Mouse (Mus musculus) fat pad, adult 2 months (tissue): Measurements from ENCODE around the gene Tsnaxip1.

ENCODE experiments used
- DNase-seq: peaks from one replicate; pipeline ENCODE4 v3.0.0-alpha.2; 2011; ENCODE audit warnings: low read depth, low spot score; ENCODE audit errors: extremely low read depth

The Tsnaxip1 gene

DNA sequence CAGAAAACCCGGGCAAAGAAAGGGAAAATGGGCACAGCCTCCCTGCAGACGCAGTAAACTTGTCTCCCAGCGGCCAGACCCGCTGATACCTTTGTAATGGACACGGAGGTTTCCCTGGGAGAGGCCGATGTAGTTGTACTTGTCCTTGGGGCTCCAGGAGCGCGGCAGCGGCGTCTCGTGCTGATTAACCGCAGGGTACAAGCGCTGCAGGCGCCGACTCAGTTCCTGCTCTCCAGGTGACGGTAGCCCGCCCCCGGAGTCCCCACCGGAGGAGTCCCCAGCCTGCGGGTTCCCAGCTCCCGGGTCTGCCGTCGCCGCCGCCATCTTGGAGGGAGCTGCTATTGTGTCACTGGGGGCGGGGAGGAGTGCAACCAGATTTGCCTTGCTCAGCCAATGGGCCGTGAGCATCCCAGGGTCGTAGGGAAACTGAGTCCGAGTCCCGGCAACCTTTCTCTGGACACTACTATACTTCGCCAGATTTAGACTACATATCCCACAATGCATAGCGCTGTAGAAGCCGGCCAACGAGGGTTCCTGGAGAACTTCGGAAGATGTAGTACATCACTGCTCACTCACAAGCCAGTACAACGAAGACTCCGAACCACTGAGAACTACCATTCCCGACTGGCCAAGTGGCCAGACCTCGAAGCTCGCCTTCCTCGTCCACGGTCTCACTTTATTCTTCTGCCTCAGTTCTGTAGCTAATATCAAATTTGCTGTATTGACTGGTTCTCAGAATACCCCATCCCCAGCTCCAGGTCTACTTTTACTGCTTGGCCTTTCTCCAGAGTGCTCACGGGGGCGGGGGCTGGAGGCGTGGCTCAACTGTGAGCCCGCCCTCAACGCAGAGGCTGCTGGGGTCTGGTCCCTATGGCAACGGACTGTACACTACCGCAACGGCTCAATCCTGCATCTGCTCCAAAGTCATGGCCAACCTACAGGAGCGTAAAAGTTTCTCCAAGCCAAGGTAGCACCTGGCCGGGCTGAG is at the start of gene Tsnaxip1, which contains the start of gene Ranbp10:
Gene Tsnaxip1, plus strand, starts transcription at position 871 of the 988 bp plus-strand sequence.
Gene Ranbp10, minus strand, starts transcription at position 490 of the 988 bp plus-strand sequence.
- peak; percentile 99 for DNase-seq

DNA sequence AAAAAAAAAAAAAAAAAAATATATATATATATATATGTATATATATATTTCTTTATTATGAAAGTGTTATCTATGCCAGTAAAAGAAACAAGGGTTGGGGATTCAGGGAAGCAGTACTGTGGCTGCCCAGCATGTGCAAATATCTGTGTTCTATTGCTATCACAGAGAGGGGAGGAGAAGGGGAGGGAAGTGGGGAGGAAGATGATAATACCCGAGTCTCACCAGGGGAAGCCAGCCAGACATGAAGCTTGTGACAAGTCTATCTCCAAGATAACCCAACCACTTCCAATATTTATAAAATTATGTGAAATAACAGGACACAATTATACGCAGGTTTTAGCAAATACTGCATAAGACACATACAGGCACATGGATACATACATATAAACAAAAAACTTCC is 49.7 kb upstream of the Tsnaxip1 start:
- DNase-seq: no peak

DNA sequence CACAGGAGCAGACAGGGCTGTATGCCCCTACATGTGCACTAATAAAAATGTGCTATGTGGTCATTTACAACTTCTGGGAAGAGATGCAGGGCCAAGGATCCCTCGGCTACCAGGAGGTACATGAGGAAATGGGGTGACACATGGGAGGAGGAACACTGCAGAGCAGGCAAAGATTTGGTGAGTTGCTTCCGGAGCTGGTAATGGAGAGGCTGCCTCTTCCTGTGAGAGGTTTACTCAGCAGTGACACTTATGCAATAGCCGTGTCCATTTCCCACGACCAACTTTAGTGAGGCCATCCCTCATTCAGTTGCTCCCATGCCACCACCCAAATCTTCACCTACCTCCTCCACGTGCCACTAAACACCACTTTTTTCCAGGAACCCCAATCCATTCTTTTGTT is 47.2 kb upstream of the Tsnaxip1 start:
- DNase-seq: no peak

DNA sequence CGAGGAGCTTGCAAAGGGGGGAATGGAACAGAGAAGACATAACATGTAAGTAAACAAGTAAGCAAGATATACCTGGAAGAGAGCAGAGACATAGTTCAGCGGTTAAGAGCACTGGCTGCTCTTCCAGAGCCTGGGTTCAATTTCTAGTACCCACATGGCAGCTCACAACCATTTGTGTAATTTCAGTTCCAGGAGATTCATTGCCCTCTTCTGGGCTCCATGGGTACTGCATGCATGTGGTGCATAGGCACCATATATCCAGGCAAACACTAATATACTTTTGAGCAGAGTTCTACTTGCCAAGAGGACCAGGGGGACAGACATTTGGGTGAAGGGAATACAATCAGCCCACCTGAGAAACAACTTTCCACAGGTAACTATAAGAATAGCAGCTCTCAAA is 39.3 kb upstream of the Tsnaxip1 start:
- DNase-seq: no peak

DNA sequence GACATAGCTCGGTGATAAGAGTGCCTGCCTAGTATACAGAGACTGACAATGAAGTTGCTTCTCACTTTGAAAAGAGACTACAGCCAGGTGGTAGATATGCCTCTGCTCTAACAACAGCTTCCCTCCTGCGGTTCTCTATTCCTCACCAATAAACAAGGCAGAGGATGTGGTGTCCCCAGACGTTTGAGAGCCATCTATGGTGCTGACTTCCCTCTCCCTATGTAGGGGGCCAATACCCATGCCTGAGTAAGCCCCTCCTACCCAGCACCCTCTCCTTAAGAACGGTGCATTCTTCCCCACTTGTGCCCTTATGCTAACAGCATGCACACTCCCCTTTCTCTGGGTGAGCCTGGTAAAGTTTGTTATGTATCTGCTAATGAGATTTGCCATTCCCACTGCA is 38.6 kb upstream of the Tsnaxip1 start:
- no peak for DNase-seq

DNA sequence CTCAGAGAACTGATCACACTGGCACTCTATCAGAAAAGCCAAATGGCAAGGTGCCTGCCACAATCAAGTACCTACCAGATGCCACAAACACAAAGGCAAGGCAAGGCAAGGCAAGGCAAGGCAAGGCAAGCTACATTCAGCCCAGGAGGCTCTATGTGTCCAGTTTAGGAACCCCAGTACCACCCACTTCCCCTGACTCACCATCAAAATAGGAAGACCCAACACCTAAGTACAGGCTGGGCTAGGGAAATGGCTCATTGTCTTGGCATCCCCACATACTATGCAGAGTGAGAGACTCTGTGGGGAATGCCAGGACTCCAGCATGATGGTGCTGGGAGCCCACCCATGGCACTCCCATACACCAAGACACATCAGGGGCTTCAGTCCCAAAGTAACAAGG is 37.9 kb upstream of the Tsnaxip1 start:
- DNase-seq: no peak

DNA sequence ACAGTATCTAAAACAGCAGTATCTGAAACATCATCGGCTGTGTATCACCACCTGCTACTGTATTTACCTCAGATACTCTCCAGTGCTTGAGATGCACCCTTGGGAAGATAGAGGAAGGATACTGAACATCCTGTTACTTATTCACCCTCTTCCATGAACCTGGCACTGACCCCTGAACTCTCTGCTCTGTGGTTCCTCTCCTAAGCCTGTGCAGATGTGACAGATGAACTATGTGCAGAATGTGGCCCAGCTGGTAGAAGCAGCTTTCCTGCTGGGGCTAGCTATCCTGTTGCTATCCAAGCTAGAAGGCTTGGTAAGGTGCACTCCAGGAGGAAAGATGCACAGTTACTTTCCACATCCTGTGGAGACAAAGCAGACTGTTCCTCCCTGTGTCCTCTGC is 34.2 kb upstream of the Tsnaxip1 start:
- no peak for DNase-seq

DNA sequence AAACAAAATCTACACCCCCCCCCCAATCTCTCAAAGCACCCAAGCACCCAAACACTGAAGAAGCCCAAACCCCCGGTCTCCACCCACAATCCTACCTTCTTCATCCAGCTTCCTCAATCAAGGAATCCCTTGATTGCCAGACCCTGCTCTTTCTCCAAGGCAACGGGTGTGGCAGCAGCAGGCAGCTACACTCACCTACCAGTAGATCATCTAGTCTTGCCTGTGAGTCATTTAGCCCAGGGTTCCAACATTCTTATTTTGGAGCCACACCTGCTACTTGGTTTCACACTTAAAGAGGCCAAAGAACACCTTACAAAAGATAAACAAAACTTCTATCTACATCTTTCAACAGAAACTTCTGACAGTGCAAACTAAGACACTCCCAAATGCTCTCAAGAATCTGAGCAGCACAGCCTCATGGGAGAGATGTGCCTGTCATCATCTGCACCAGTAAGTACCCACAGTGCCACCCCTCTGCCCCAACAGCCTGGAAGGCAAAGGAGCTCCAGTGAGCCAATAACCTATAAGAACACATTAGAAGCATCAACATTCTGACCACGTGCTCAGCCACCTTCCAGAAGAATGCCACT is 33.4 kb upstream of the Tsnaxip1 start:
- DNase-seq: no peak

DNA sequence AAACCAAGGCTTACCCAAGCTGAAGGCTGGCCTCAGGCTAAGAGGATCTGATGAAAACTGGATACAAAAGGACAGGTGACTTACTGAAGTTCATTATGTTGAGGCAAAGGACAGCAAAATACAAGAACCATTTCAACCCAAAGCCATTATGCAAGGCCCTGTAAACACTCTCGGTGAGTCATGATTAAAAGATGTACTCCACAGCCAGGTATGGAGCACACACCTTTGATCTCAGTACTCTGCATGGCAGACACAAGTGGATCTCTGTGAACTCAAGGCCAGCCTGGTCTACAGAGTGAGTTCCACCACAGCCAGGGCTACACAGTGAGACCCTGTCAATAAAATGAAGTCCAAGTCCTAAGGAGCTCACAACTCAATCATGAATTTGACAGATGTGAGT is 31.7 kb upstream of the Tsnaxip1 start:
- peak; percentile 21 for DNase-seq

DNA sequence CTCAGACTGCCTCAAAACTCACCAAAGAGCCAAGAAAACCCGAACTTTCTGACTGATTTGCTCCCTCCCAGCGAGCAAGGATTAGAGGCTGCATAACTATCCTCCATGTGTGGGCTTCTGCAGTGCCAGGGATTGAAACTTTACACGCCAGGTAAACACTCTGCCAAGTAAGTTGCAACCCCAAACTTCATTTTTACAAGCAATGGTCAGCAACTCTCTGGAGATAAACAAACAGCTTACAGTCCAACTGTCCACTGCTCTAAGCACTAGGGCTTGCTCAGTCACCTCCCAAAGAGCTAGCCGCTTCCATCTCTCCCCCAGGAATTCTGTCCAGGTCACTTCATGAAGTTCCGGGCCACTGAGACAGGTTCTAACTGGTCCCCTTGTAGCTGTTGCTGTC is 29.1 kb upstream of the Tsnaxip1 start:
- DNase-seq: no peak

DNA sequence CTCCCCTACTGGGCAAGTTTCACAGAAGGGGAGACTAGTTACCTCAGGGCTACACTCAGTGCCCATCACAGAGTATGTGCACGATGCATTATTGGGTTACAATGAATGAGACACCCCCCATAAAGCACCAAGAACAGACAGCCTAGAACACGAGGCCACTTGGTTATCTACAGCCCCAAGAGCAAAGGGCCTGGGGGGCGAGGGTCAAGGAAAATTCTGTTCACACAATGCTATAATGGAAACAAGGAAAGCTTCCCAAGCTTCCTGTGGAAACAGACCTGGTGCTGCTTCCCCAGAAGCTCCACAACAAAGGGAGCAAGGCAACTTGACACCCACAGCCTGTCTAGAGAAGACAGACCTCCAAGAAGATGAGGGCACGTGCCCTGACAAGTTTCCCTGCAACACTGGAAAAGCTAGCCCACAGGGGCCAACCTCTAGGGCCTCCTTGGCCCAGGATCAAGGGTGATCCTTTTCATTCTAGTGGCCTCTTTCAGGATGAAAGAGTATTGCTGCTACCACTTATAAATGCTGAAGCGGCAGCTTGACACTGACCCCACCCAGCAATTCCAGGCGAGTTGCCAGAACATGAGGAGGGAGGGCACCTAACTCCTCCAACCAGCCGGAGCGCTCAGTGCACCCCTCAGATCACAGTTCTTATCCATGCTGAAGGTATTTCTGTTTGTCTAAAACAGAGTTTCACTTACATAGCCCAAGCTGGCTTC is 28.3 kb upstream of the Tsnaxip1 start:
- DNase-seq: no peak

DNA sequence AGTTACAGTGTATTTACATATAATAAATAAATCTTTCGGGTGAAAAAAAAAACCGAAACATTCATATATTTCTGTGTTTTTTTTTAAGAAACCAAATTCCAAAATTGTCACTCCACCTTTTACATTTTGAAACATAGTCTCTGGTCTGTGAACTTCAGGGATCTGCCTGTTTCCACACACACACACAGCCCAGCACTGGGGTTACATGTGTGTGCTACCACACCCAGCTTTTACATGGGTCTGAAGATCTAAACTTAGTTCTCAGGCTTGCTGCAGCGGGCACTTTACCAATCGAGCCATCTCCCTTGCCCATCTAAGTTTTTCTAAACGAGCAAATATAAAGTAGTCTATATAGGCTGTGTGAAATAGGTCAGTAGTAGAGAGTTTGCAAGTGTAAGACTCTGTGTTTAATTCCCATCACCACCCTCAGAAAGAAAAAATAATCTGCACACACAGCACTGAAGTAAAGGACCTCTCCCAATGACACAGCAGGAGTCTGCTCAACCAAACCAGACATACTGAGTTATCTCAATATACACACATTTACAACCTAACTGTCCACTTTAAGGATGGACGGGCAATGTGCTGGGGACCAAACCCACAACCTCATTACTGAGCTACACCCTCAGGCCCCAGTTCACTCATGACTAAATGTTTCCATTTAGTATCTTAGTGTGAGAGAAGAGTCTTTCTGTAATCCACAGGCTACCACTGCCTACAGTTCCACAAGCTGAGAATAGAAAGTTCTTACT is 26.2 kb upstream of the Tsnaxip1 start:
- DNase-seq: no peak

DNA sequence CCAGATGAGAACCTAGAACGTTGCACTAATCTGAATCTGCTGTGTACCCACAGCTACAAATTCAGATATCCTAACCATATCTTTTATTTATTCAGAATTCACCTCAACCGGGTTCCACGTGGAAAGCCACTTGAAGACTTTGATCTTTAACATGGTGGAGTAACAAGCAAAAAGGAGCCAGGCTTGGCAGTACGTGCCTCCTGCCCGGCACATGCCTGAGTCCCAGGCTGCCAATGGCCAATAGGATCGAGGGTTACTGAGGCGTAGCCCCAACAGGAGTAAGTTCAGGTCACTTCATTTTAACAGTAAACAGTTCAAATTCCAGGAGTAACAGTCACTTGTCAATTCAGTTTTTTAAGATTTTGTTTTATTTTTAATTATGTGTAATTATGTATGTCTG is 22.7 kb upstream of the Tsnaxip1 start:
- DNase-seq: no peak

DNA sequence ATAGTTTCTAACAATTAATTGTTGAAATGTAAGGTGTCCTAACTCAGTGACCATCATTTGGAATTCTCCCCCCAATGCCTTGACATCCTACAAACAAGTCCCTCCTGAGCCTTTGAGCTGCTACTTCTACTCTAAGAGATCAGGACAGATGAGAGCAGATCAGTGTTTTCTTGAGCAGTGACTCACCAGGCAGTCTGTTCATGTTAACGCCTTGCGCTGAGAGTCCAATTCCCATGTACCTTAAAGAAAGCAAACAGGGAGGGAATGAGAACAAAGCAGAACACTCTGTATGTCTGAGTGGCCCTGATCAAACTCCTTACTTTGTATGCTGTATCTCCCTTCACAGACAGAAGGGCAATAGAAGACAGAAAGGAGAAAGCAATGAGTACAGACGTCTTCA is 22.2 kb upstream of the Tsnaxip1 start:
- no peak for DNase-seq

DNA sequence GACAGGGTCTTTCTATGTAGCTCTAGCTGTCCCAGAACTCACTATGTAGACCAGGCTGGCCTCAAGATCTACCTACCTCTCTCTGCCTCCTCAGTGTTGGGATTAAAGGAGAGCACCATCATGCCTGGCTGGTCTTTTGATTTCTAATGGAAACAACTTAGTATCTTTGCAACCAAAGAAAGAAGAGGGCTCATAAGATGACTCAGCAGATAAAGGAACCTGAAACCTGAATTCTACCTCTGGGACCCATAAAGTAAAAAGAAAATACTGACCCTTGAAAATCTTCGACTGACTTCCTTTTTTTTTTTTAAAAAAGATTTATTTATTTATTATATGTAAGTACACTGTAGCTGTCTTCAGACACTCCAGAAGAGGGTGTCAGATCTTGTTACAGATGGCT is 21.6 kb upstream of the Tsnaxip1 start:
- no peak for DNase-seq

DNA sequence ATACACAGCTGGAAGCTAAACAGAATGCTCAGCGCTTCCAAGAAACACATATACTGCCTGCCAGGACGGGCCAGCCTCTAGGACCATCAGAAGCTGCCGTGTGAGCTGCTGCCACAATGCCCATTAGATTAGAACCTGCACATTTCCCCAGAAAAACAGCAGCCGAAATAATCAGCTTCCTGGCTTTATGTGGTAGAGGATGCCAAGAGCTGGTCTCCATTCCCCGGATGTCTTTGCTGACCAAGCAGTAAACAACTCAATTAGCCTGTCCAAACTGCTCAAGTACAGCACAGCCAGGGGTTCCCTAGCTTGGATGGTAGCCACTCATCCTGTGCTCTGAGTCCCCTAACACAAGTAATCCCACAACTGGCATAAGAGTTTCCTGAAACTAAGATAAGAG is 19.8 kb upstream of the Tsnaxip1 start:
- no peak for DNase-seq

DNA sequence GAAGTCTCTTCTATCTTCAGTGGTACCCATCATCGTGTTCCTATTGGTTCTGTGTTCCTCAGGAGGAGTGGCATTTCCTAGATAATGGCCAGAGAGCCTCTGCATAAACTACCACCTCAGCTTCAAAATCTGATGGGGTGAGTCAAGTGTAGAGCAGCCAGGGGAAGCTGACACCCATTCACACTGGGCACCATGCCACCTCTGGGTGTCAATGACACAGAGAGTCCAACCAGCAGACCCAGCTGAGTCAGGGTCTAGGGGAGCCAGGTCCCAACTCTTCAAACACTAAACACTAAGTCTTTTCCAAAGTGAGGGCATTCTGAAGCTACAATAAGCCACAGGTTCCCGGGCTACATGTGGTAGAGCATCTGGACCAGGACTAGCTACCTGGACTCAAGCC is 19.1 kb upstream of the Tsnaxip1 start:
- DNase-seq: no peak

DNA sequence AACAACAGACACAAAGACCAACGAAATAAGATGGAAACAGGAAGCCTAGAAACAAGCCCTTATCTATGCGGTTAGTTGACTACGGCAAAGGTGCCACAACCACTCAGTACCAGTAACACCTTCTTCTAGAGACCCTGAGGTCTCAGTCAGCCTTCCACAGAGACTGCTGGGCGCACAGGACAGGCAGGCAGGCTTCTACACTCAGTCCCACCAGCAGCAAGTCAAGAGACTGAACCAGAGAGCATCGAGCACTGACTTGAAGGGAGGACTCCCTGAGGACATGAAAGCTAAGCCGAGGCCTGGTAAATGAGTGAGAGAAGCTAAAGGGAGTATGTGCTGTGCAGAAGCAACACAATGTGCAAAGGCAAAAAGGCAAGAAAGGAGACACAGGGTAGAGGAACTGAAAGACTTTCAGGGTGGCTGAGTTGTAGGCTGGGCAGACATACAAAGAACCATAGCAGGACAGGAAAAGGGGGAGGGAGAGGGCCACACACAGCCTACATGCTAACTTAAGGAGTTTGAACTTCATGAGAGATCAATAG is 17.2 kb upstream of the Tsnaxip1 start:
- no peak for DNase-seq

DNA sequence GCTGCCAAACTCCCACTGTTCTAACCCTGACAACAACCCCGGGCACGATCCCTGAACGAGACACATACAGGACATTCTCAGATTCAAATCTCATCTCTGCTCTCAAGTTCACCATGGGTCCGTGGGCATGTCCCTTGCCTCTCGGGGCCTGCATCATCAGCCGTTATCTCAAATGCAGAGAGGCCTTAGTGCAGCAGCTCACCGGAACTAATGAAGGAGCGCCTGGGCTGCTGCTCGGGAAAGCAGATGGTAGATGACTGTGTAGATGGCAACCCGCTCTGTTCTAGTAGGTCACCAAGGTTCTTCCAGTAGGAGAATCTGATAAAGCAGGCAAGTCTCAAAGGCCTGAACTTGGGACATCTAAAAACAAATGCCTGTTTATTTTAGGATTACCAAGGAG is 16.5 kb upstream of the Tsnaxip1 start:
- DNase-seq: no peak

DNA sequence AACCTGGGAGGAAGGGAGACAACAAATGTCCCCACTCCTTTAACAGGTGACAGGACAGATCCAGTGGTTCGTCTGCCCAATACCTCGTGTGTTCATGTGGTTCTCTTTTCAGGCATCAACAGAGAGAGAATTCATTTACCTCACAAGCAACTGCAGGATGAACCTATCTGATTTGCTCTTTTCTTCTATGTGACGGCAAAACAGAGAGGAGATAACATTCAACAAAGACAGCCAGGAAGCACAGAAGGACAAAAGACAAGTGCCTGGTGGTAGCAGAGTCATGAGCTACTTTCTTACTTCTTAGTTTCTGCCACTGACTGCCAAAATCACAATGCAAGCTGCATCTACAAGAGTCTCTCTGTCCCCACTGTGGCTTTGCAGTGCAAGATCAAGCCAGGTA is 16.0 kb upstream of the Tsnaxip1 start:
- no peak for DNase-seq

DNA sequence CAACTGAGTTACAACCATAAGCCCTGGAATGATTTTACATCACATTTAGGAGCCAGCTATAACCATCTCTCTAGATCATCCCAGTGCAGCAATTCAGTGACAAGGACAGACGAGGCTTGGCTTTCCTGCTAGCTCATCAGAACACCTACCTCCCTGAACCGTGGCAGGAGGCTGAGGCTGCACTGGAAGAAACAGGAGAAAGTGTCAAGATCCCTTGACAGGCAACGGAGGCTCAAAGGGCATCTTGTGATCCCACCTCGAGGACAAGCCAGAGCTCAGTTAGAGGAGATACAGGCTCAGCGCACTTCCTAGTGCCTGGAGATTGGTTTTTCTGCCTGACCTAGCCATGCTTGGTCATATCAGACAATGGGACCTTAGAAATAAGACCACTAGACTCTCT is 15.0 kb upstream of the Tsnaxip1 start:
- no peak for DNase-seq
